Mouse (Mus musculus) small intestine, adult 2 months (tissue): ENCODE measurements around the gene Dclk2.

Experiments
- CTCF ChIP-seq: fragments of 200-500 bp; IDR thresholded peaks from 2 replicates; pipeline ENCODE4 v1.5.1; 2012; ENCODE audit warnings: low read depth, mild to moderate bottlenecking, control low read depth, inconsistent platforms, low read length, moderate library complexity, mixed read lengths; ENCODE audit not compliant: insufficient replicate concordance, insufficient read length; ENCODE audit errors: extremely low read depth
- POLR2A ChIP-seq: fragments of 200-500 bp; IDR thresholded peaks from 2 replicates; pipeline ENCODE4 v1.6.1; 2012; ENCODE audit warnings: low read depth, mild to moderate bottlenecking, control low read depth, inconsistent platforms, low read length, moderate library complexity

DNA sequence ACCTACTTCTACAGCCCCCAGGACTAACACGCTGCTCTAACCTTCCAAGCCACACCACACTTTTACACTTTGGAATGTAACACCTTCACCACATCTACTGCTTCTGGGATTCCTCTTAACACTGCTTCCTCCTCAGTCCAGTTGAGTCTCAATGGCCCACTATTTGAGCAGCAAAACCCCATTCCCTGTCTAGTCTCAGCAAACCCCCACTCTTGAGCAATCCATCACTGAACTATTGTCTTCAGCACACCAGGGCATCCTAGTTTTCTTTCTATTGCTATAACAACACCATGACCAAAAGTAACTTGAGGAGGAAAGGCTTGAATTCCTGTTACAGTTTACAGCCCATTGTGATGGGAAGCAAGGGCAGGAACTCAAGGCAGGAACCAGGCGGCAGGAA is 36.2 kb downstream of the Dclk2 start:
- TF ChIP-seq POLR2A (no peak), CTCF (no peak)
